Mouse (Mus musculus): ENCODE results near the gene Fcgbp.
"Not testable (repeated sequence)": the region's sequence is repeated elsewhere in the genome, so short reads cannot be mapped to it uniquely, and the experiment has no call there.

GRCm38 (mm10) chr7:28153595-28153994 lies 82.6 kb downstream of the Fcgbp start:
- TF ChIP-seq CTCF (IDR thresholded peaks at IDR 0.05; ENCODE audit: low read depth, low read length); GATA1 (IDR thresholded peaks at IDR 0.05; ENCODE audit: borderline replicate concordance, low read length): not testable (repeated sequence)

Measured in G1E (cell line).